Mouse (Mus musculus) ES-E14 (cell line): Measurements from ENCODE around the gene Gm11096. TPM values are rescaled to one million over a fixed set of nuclear protein-coding genes. Genes with fewer than 3 reads are reported as not detected.

Experiments
- DNase-seq: peaks from one replicate; pipeline ENCODE4 v3.0.0-alpha.2; 2013; ENCODE audit warnings: low read depth, low spot score
- H3K27ac ChIP-seq: 2 replicates; pipeline ENCODE4 v1.5.1; 2012; ENCODE audit warnings: low read depth, mild to moderate bottlenecking, low read length, moderate library complexity, mixed read lengths; ENCODE audit not compliant: poor library complexity, insufficient read depth, severe bottlenecking
- H3K36me3 ChIP-seq: 2 replicates; pipeline ENCODE4 v1.6.1; 2012; ENCODE audit warnings: mild to moderate bottlenecking, low read length, moderate library complexity, mixed read lengths; ENCODE audit not compliant: control insufficient read depth, poor library complexity, insufficient read depth, severe bottlenecking
- H3K4me1 ChIP-seq, 2 experiments: fragments of 150-350 bp in 1 of 2; sonication (generic) in 1 of 2; 2 replicates each; pipeline ENCODE4 v1.6.1; 2012; ENCODE audit warnings: low read length in 2 of 2, mild to moderate bottlenecking in 1 of 2, mixed read lengths in 1 of 2; ENCODE audit not compliant: control insufficient read depth in 2 of 2, insufficient read depth in 2 of 2, poor library complexity in 1 of 2
- H3K4me3 ChIP-seq, 2 experiments: fragments of 150-350 bp in 1 of 2; sonication (generic) in 1 of 2; 2 replicates each; pipeline ENCODE4 v1.5.1; 2012; ENCODE audit warnings: low read length in 2 of 2, low read depth in 1 of 2, mild to moderate bottlenecking in 1 of 2, mixed read lengths in 1 of 2; ENCODE audit not compliant: insufficient read depth in 1 of 2, poor library complexity in 1 of 2, severe bottlenecking in 1 of 2
- H3K9ac ChIP-seq: 2 replicates; pipeline ENCODE4 v1.6.1; 2012; ENCODE audit warnings: low read depth, mild to moderate bottlenecking, low read length, mixed read lengths; ENCODE audit not compliant: poor library complexity, insufficient read depth, severe bottlenecking
- H3K9me3 ChIP-seq: fragments of 150-350 bp; sonication (generic); 2 replicates; pipeline ENCODE4 v1.6.1; 2012; ENCODE audit warnings: low read depth, mild to moderate bottlenecking, low read length; ENCODE audit not compliant: control insufficient read depth, insufficient read depth
- CHD2 ChIP-seq: IDR thresholded peaks from 2 replicates; pipeline ENCODE4 v1.6.1; 2014; ENCODE audit warnings: mild to moderate bottlenecking, low read depth, low read length, inconsistent platforms
- HCFC1 ChIP-seq: IDR thresholded peaks from 2 replicates; pipeline ENCODE4 v1.6.1; 2012; ENCODE audit warnings: low read length, inconsistent platforms, borderline replicate concordance; ENCODE audit not compliant: insufficient read depth
- MAFK ChIP-seq: IDR thresholded peaks from 2 replicates; pipeline ENCODE4 v1.6.1; 2014; ENCODE audit warnings: mild to moderate bottlenecking, low read depth, low read length, inconsistent platforms; ENCODE audit not compliant: insufficient read depth
- ZC3H11A ChIP-seq: IDR thresholded peaks from 2 replicates; pipeline ENCODE4 v1.6.1; 2012; ENCODE audit warnings: low read depth, mild to moderate bottlenecking, inconsistent platforms, low read length, borderline replicate concordance
- ZNF384 ChIP-seq: IDR thresholded peaks from 2 replicates; pipeline ENCODE4 v1.6.1; 2012; ENCODE audit warnings: low read depth, low read length, inconsistent platforms
- in situ Hi-C, 2 experiments: fragments of 600-800 bp; cut with MboI; formaldehyde crosslinking; loops; one replicate each; pipeline ENCODE4 v1.15.1; 2025; ENCODE audit warnings: low sequenced_read_pairs in 2 of 2, inconsistent platforms in 1 of 2; ENCODE audit not compliant: unreplicated experiment in 2 of 2
- total RNA-seq: library from RNA; depleted of rRNA; stranded (reverse); fragments of 300-350 nt; gene quantifications from 2 replicates; pipeline ENCODE4 v1.2.3, GENCODE M21; 2012

The Gm11096 gene
- total RNA-seq, 1 experiment = not detected

- no peak for DNase-seq
- Histone ChIP-seq H3K9ac (no peak overlapping the region), H3K4me1 (no peaks in the 10 kb centered on the region), H3K36me3 (no peaks in the 10 kb centered on the region), H3K9me3 (no peaks in the 10 kb centered on the region), H3K4me3 (no peak overlapping the region), H3K27ac (no peak overlapping the region)
- in situ Hi-C loops = no loop called here
- TF ChIP-seq HCFC1 (no peak), CHD2 (no peak), ZC3H11A (no peak), MAFK (no peak), ZNF384 (no peak)
These were observed 31.8 kb downstream of the Gm11096 start for GRCm38 (mm10) chr17:81473363-81473762.

DNA sequence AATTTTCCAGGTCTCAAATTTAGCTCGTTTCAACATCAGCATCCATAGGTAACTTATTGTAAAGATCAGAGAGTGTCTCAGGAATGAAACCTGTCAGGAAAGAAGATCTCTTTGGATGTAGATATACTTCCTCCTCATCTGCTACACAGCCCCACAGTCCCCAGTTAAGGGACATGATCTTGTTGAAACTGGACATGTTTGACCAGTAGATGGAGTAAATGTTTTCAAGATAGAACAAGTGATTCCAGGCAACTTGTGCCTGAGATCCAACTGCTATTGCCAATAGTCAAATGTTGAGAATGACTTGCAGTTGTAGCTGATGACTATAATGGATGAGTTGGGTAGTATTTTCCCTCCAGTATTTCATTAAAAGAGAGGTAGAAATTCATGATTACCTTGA is 35.9 kb downstream of the Gm11096 start:
- H3K4me1 ChIP-seq = no peaks in the 10 kb centered on the region
- H3K4me3 ChIP-seq = no peak overlapping the region
- no peaks in the 10 kb centered on the region for H3K36me3 ChIP-seq
- no peak for TF ChIP-seq ZNF384
- H3K27ac ChIP-seq = no peak overlapping the region
- no peak for DNase-seq
- no peaks in the 10 kb centered on the region for H3K9me3 ChIP-seq
- H3K9ac ChIP-seq = no peak overlapping the region
- in situ Hi-C loops = no loop called here

DNA sequence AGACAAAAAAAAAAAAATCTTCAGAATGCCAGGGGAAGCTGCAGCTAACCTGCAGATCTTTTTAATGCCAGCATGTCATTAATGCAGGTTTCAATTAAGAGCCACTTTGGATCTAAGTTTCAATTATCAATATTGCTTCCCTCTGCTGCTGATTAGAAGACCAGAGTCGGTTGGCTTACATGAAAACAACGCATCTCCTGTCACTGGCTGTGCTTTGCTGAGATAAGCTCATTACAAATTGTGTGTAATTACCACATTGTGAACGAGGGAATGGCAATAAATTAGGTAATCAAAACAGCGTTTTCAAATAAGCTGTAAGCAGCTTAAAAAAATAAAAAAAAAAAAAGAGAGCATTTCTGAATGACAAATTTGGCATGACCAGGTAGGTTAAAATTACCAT is 38.2 kb downstream of the Gm11096 start:
- in situ Hi-C loops = no loop called here
- Histone ChIP-seq H3K4me1 (no peaks in the 10 kb centered on the region), H3K27ac (no peak overlapping the region), H3K9ac (no peak overlapping the region), H3K4me3 (no peak overlapping the region), H3K36me3 (no peaks in the 10 kb centered on the region), H3K9me3 (no peaks in the 10 kb centered on the region)
- TF ChIP-seq HCFC1 = no peak
- no peak for TF ChIP-seq ZNF384
- TF ChIP-seq ZC3H11A = no peak
- TF ChIP-seq MAFK = no peak
- TF ChIP-seq CHD2 = no peak
- no peak for DNase-seq

- TF ChIP-seq MAFK (no peak), ZC3H11A (no peak), ZNF384 (no peak), HCFC1 (no peak), CHD2 (no peak)
- no peaks in the 10 kb centered on the region for H3K36me3 ChIP-seq
- no peaks in the 10 kb centered on the region for H3K9me3 ChIP-seq
- no peak overlapping the region for H3K27ac ChIP-seq
- H3K9ac ChIP-seq = no peak overlapping the region
- H3K4me1 ChIP-seq = no peaks in the 10 kb centered on the region
- in situ Hi-C loops = no loop called here
- no peak overlapping the region for H3K4me3 ChIP-seq
- no peak for DNase-seq
These were observed 39.0 kb downstream of the Gm11096 start for GRCm38 (mm10) chr17:81480351-81481161.
